ENCODE assay signal across 8 mouse cellular contexts in genomic region chr11:75587493-75588284, GRCm38 (mm10). TPM values are rescaled to one million over a fixed set of nuclear protein-coding genes. Genes with fewer than 3 reads are reported as not detected.
DNase-seq lines count a peak whose midpoint lies in the region; ATAC-seq lines count a peak whose summit lies in the region.

Gene Pitpna, plus strand, starts transcription at chr11:75588097.

- H3K27me3 ChIP-seq in forebrain, embryonic 11.5 days (ENCODE audit: control insufficient read depth, insufficient read depth, low read length): no peaks in the 10 kb centered on the region
- H3K27me3 ChIP-seq in heart, embryonic 16.5 days (ENCODE audit: control insufficient read depth, insufficient read depth, low read length): no peaks in the 10 kb centered on the region
- H3K27me3 ChIP-seq in liver, embryonic 15.5 days: no peaks in the 10 kb centered on the region
- H3K27me3 ChIP-seq in neural tube, embryonic 12.5 days (replicated peaks): no peaks in the 10 kb centered on the region

- H3K9ac ChIP-seq in forebrain, embryonic 11.5 days (ENCODE audit: low read length): peak within 1 kb of the TSS; percentile 88
- H3K9ac ChIP-seq in heart, embryonic 16.5 days (ENCODE audit: low read length): peak within 1 kb of the TSS; percentile 93
- H3K9ac ChIP-seq in liver, embryonic 15.5 days: peak within 1 kb of the TSS; percentile 96
- H3K9ac ChIP-seq in neural tube, embryonic 12.5 days: peak within 1 kb of the TSS; percentile 95

- H3K4me3 ChIP-seq in forebrain, embryonic 11.5 days (ENCODE audit: low read depth, low read length): peak within 1 kb of the TSS; percentile 95
- peak within 1 kb of the TSS; percentile 94 for H3K4me3 ChIP-seq in heart, embryonic 16.5 days (ENCODE audit: low read length)
- peak within 1 kb of the TSS; percentile 88 for H3K4me3 ChIP-seq in liver, embryonic 15.5 days (replicated peaks)
- peak within 1 kb of the TSS; percentile 97 for H3K4me3 ChIP-seq in neural tube, embryonic 12.5 days

- no peaks in the 10 kb centered on the region for H3K9me3 ChIP-seq in forebrain, embryonic 11.5 days (ENCODE audit: control insufficient read depth, low read length)
- no peaks in the 10 kb centered on the region for H3K9me3 ChIP-seq in heart, embryonic 16.5 days (replicated peaks; ENCODE audit: control insufficient read depth, low read length)
- H3K9me3 ChIP-seq in liver, embryonic 15.5 days (replicated peaks): no peaks in the 10 kb centered on the region
- H3K9me3 ChIP-seq in neural tube, embryonic 12.5 days: no peaks in the 10 kb centered on the region

- peak; percentile 91 to 94 for DNase-seq in CD8-positive naive resting alpha-beta T cell, adult 2 months (ENCODE audit: low read depth in 2 of 2, low spot score in 2 of 2)
- DNase-seq in c-Kit-positive CD71-negative TER-119-negative erythroid progenitor cells, embryonic 14.5 days (ENCODE audit: low read depth): peak; percentile 84
- DNase-seq in forebrain, embryonic 11.5 days (ENCODE audit: low spot score): peak; percentile 94
- peak; percentile 97 to 99 for DNase-seq in kidney, postnatal 36 days
- DNase-seq in telencephalon, adult 2 months (ENCODE audit: low read depth, low spot score): peak; percentile 87

- ATAC-seq in forebrain, embryonic 11.5 days (replicated peaks; ENCODE audit: low FRiP score): peak; percentile 94
- peak; percentile 95 for ATAC-seq in heart, embryonic 16.5 days (replicated peaks; ENCODE audit: extremely low read depth, insufficient read depth, low FRiP score)
- ATAC-seq in liver, embryonic 15.5 days (ENCODE audit: insufficient read depth): peak; percentile 87
- ATAC-seq in neural tube, embryonic 12.5 days (ENCODE audit: low FRiP score, low read depth): peak; percentile 89

- H3K4me2 ChIP-seq in forebrain, embryonic 11.5 days (ENCODE audit: low read depth, low read length, severe bottlenecking): peak within 1 kb of the TSS; percentile 76
- peak within 1 kb of the TSS; percentile 96 for H3K4me2 ChIP-seq in heart, embryonic 16.5 days (ENCODE audit: low read depth, low read length)
- peak within 1 kb of the TSS; percentile 98 for H3K4me2 ChIP-seq in liver, embryonic 15.5 days
- H3K4me2 ChIP-seq in neural tube, embryonic 12.5 days (replicated peaks): peak within 1 kb of the TSS; percentile 97

- 6% methylated on average over 49 of the region's 49 CpGs for WGBS in forebrain, embryonic 11.5 days
- WGBS in heart, embryonic 16.5 days: 4% methylated on average over 49 of the region's 49 CpGs
- 3% methylated on average over 49 of the region's 49 CpGs for WGBS in liver, embryonic 15.5 days (ENCODE audit: insufficient replicate concordance)
- WGBS in neural tube, embryonic 12.5 days: 6% methylated on average over 49 of the region's 49 CpGs

- peak within 1 kb of the TSS; percentile 54 for H3K27ac ChIP-seq in forebrain, embryonic 11.5 days (ENCODE audit: low read depth, low read length)
- H3K27ac ChIP-seq in heart, embryonic 16.5 days (ENCODE audit: low read length): peak within 1 kb of the TSS; percentile 88
- peak within 1 kb of the TSS; percentile 85 for H3K27ac ChIP-seq in liver, embryonic 15.5 days (replicated peaks)
- peak within 1 kb of the TSS; percentile 87 for H3K27ac ChIP-seq in neural tube, embryonic 12.5 days

- no peaks in the 10 kb centered on the region; the same call in none of the 2 replicates for H3K36me3 ChIP-seq in forebrain, embryonic 11.5 days (ENCODE audit: control insufficient read depth, insufficient read depth, low read length)
- H3K36me3 ChIP-seq in heart, embryonic 16.5 days (ENCODE audit: control insufficient read depth, insufficient read depth): peaks cover 2% of the 10 kb centered on the region; the same call in 1 of the 2 replicates
- peaks cover 4% of the 10 kb centered on the region for H3K36me3 ChIP-seq in liver, embryonic 15.5 days (replicated peaks)
- H3K36me3 ChIP-seq in neural tube, embryonic 12.5 days: peaks cover 7% of the 10 kb centered on the region

- H3K4me1 ChIP-seq in forebrain, embryonic 11.5 days (replicated peaks; ENCODE audit: control insufficient read depth, insufficient read depth, low read length): peaks cover 3% of the 10 kb centered on the region; the same call in 1 of the 2 replicates
- H3K4me1 ChIP-seq in heart, embryonic 16.5 days (ENCODE audit: control insufficient read depth, insufficient read depth, low read length): peaks cover 17% of the 10 kb centered on the region
- peaks cover 34% of the 10 kb centered on the region for H3K4me1 ChIP-seq in liver, embryonic 15.5 days (replicated peaks)
- peaks cover 19% of the 10 kb centered on the region for H3K4me1 ChIP-seq in neural tube, embryonic 12.5 days

RNA-seq across cellular contexts. Expression of gene Pitpna, which starts in this region (rescaled TPM):
- 79.5 and 88.5 TPM in 2 replicates for polyA plus RNA-seq in forebrain, embryonic 11.5 days (2014; fragmentation: Nextera tagmentation; extraction: Ambion mirVana)
- polyA plus RNA-seq in heart, embryonic 16.5 days (2015; fragmentation: Nextera tagmentation; extraction: Ambion mirVana): 68.0 and 78.0 TPM in 2 replicates
- polyA plus RNA-seq in liver, embryonic 15.5 days (2015; fragmentation: Nextera tagmentation; extraction: Ambion mirVana): 30.7 and 33.1 TPM in 2 replicates
- 134 and 140 TPM in 2 replicates for polyA plus RNA-seq in neural tube, embryonic 12.5 days (2016; fragmentation: Nextera tagmentation; extraction: Ambion mirVana)

Comparison
In these comparisons a context has a peak if more than half of its experiments do, and no peak if none do; other contexts are left out.
1. Peak in every context shown above with its lines: DNase-seq, ATAC-seq, H3K4me3 ChIP-seq and H3K27ac ChIP-seq.